Mouse (Mus musculus) thymus, postnatal 10 days (tissue): Measurements from ENCODE around the gene Letm1.

Source experiments
- DNase-seq, 2 experiments: peaks; one replicate each; pipeline ENCODE4 v3.0.0; 2021; ENCODE audit warnings: low spot score in 2 of 2

The Letm1 gene

DNA sequence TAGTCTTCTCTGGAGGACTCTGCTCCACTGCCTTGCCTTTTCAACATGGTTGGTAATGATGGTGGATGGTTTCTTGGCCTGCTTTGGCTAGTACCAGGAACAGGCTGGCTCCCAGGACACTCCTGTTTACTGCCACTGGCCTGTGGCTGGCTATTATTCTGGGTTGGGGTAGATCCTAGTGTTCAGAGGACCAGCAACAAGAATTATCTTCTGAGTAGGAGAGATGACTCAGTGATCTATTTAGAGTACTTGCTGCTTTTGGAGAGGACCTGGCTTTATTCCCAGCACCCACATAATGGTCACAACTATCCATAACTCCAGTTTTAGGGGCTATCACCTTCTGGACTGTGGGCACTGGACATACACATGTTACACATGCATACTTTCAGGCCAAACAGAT lies 44.3 kb downstream of the Letm1 start:
- no peak for DNase-seq

- DNase-seq, result peak in 1 of 2 experiments; percentile 56
Measured at GRCm38 (mm10) chr5:33737903-33738321, 44.7 kb downstream of the Letm1 start.

DNA sequence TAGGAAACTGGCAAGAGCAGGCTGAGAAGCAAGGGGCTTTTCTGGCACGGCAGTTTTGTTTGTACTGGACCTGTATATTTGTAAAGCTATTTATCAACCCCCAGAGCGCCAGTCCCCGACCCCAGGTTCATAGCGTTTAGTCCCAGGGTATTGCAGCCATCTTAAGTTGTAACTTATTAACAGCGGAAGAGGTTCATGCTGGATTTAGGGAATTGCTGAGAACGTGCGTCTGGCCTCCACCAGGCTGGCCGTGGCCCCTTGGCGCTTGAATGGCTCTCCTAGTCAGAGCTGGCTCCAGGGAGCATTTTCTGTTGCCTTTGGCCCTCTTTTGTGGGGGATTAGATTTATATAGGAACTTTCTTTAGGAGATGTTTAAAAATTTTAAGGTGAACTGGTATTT lies 46.4 kb downstream of the Letm1 start:
- no peak for DNase-seq

DNA sequence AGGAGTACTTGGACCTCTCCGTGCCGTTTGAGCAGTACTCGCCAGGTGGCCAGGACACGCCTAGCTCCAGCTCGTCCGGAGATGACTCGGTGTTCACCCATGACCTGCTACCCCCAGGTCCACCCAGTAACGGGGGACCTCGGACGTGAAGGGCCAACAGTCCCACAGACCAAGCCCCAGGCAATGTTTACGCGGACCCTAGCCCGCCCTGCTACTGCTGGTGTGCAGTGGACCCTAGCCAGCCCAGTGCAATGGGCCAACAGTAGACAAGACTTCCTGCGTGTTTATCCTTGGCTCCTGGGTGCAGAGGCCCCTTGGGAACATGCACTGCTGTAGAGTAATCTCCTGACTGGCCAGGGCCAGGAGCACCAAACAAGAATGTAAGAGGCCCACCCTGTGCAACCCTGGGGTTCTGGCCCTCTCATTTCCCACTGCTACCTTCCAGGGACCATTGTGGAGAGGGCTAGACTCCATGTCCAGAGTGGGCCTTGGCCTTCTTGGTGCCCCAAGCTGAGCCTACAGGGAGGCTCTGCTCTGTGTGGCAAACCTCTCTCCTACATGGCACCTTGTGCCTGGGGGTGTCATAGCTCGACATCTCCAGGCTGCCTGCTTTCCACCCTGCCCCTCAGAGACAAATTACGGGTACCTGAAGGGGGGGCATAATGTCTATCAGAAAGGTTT lies 47.1 kb downstream of the Letm1 start:
- DNase-seq, result no peak

GRCm38 (mm10) chr5:33733837-33734236 lies 48.8 kb downstream of the Letm1 start:
- DNase-seq, result no peak

DNA sequence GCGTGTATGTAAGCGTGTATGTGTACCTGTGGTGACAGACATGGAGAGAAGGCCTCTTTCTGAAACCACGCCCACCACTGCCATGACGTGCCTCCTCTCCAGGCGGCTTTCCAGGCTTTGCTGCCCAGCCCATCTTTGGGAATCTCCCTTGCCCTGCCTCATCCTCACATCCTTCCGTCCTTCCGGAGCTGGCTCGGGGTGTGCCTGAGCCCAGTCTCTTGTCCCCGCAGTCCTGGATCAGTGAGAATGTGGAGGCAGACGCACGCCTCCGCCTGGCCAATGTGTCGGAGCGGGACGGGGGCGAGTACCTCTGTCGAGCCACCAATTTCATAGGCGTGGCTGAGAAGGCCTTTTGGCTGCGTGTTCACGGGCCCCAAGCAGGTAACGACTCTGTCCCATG lies 51.6 kb downstream of the Letm1 start:
- no peak for DNase-seq

- DNase-seq, result no peak
Measured at GRCm38 (mm10) chr5:33730516-33730915, 52.1 kb downstream of the Letm1 start.

DNA sequence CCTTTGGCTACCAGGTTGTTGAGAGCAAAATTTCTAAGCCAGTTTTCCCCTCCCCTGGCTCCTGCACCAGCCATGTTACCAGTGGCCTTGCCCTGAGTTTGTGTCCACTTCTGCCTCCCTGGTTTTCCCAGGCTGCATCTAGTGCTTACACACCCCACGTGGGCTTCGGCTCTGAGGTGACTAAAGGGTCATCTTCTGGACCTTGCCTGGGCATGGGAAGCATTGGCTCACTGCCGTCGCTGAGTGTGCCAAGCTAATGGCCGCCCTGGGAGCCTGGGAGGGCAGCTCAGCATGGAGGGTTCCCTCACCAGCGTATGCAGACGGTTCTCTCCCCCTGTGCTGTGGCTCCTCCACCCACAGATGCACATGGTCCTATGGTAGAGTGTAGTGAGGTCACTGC lies 53.8 kb downstream of the Letm1 start:
- no peak for DNase-seq

- no peak for DNase-seq
Measured at GRCm38 (mm10) chr5:33726891-33727290, 55.7 kb downstream of the Letm1 start.

DNA sequence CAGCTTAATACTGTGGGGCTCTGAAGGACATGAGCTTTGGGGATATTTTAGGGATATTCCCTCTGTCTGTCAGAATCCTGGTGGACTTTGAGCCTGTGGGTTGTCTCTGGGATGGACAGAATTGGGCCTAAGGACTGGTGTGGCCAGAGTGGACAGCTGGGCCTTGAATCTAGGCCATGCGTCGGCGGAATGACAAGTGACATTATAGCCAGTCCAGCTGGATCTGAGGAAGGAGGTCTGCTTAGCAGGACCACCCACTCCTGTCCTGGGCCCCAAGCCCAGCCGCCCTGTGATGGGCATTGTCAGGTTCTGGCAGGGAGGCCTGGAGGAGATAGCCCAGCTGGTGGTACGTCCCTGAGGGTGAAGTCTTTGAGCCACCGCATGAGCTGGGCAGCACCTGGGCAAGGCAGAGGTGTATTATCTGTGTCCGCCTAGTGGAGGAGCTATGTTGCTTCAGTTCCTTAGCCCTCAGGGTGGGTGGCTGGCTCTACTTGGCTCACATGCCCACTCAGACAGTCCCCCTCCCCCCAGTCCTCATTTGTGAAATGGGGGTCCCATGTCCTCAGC lies 56.5 kb downstream of the Letm1 start:
- no peak for DNase-seq

DNA sequence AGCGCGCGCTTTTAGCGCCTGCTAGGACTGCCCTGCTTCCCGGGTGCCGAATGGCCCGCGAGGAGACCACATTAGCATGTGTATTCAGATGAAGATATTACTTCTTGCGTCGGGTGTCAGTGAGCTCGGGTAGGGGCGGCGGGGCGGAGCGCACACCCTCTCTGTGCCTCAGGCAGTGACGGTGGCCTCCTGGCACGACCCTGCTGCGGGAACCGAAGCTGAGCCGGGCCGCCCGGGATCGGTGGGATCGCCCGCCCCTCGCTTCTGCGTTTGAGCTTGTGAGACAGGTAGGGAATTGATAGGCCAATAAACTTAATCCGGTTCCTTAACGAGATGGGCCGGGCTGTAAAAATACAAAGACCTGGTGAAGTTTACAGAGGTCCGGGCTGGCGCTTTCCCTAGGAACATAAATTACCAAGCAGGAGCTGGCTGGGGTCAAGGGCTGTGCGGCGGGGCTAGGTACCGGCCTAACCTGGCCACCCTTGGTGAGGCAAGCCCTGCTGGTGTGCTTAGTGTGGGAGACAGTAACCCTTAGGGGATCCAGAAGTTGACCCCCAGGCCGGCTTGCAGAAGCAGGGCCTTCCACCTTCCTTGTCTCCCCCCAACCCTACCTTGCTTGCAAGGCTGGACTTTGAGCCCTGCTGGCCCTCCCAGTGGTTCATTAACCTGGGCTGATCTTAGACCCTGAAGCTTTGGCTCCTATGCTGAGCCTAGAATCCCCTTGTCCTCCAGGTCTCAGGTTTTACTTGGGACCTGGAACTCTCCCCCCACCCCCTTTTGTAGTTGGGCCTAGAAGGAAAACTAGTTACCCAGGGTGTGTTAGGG lies 58.8 kb downstream of the Letm1 start:
- DNase-seq, result no peak

- DNase-seq, result no peak
Measured at GRCm38 (mm10) chr5:33723019-33723640, 59.5 kb downstream of the Letm1 start.

GRCm38 (mm10) chr5:33722266-33723018 lies 60.2 kb downstream of the Letm1 start:
- peak in 1 of 2 experiments; percentile 6 for DNase-seq

- peak; percentile 19 to 24 for DNase-seq
Measured at GRCm38 (mm10) chr5:33721541-33722265, 60.9 kb downstream of the Letm1 start, which contains the start of gene Fgfr3. Gene Fgfr3, plus strand, starts transcription at chr5:33721674.

DNA sequence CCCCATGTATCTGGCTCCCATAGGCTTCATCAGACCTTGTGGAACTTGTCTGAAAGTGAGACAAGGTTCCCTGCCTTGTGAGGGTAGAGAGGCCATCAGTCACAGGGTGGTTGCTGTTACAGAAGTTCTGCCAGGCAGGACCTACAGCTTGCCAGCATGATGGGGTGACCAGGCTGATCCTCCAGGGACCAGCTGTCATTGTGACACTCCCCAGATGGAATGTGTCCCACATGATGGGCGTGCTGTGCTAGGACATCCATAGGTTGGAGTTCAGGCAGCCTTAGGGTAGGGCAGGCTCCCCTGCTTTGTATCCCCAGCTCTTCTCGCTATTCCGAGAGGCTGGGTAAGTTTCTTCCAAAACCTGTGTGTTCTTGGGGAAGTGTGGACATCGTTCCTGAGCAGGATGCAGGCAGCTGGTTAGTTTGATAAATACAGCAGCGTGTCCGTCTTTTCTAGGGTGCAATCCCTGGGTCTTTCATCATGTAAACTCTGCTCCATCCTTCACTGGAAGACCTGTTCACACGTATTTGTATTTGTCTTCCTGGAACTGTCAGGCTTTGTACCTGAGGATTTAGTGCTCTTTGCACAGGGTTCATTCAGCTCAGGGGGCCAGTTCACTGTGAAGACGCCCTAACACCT lies 61.6 kb downstream of the Letm1 start:
- DNase-seq, result no peak

GRCm38 (mm10) chr5:33718460-33718859 lies 64.2 kb downstream of the Letm1 start:
- no peak for DNase-seq

- no peak for DNase-seq
Measured at GRCm38 (mm10) chr5:33716467-33716866, 66.2 kb downstream of the Letm1 start.

DNA sequence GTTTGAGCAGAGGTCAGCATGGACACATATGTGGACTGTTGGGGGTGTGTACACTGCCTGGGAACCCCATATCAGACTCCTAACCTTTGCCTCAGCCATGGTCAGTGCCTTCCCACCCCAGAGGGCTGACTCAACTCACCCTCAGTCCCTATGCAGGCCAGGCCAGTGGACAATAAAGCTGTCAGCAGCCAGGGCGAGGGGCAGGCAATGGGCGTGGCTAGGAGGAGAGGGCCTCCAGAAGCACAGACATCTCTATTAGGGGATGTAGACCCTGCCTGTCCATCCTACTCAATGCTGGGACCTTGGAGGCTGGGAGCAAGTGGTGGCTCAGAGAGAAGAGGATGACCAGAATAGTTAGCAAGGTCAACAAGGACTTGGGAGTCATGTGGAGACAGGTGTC lies 67.4 kb downstream of the Letm1 start:
- no peak for DNase-seq

DNA sequence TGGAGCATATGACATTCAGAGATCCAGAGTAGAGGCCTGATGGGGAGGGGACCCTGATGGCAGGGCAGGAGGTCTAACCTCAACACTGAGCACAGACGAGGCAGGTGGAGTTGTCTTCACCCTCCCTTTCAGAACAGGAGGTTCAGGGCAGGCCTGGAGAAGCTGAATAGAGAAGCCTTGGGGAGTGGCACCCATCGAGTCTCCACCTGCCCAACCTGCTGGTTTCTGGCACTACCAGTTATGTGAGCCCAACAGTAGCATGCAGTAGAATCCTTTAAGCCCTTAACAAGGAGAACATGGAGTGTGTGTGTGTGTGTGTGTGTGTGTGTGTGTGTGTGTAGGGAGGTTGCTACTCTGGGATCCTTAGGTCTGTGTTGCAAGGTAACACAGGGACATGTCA lies 70.1 kb downstream of the Letm1 start:
- no peak for DNase-seq

DNA sequence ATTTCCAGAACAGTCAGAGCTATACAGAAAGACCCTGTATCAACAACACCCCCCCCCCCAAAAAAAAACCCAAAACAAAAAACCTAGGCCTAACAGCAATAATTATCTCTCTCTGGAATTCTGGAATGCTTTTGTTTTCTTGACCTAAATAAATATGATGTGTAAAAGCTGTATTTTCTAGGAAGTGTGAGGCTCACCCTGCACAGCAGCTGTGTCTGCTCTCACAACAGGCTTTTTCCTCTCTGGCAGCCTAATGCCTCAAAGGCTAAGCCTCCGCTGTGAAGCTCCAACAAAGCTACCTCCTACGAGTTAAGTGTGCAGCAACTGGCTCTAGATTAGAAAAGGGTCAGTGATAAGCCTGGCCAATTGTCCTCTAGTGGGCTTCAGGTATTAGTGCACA lies 73.6 kb downstream of the Letm1 start:
- no peak for DNase-seq
